Mouse (Mus musculus): ENCODE data around the gene L1cam.

DNA sequence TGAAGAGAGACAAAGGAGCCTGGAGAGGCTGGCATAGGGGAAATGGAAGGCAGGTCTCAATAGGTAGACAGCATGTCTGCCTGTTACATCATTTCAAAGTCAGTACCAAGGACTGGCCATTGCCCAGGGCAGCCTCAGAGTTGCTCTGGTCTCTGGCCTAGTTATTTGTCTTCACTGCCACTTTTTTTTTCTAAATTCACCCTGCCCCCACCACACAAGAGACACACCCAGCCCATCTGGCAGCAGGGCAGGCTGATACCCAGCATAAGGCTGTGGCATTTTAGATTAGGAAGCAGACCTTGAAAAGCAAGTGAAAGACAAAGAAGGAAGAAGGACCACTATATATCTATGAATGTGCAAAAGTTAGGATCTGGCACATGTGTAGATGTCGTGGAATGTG, 28.1 kb downstream of the L1cam start:
- TF ChIP-seq CTCF (conservative IDR thresholded peaks at IDR 0.05; ENCODE audit: low read length) = no peak
- no peak for TF ChIP-seq NANOG (IDR thresholded peaks at IDR 0.05; ENCODE audit: borderline replicate concordance, low read length)
